Mouse (Mus musculus): ENCODE data around the gene Hist1h2ac. TPM values are rescaled to one million over a fixed set of nuclear protein-coding genes. Genes with fewer than 3 reads are reported as not detected.
A peak's percentile ranks its signal among the peaks of the same experiment; 100 is the strongest.
"Not testable (repeated sequence)": the region's sequence is repeated elsewhere in the genome, so short reads cannot be mapped to it uniquely, and the experiment has no call there.

The Hist1h2ac gene
- 1 to 10 TPM; 1.5 to 1.9 TPM for total RNA-seq (2021)

GRCm38 (mm10) chr13:23683755-23684281, at the start of gene Hist1h2ac, which contains the start of gene Hist1h2bc:
Gene Hist1h2ac (minus strand): TSS chr13:23683948.
Gene Hist1h2bc (plus strand): TSS chr13:23684199.
- intact Hi-C loops (cut with DNase I) = loop anchor here (2.0 to 10.0 kb wide), 6 partner anchors 51 to 1969 kb away; partner anchors contain the start of genes Hist1h1c, Hist1h1e, Hist1h2ah and Hist1h2ai

GRCm38 (mm10) chr13:23732156-23732804, 48.5 kb upstream of the Hist1h2ac start:
- intact Hi-C loops (cut with DNase I) = loop anchor here (1.0 to 10.0 kb wide), 2 partner anchors 31 to 47 kb away; partner anchors contain the start of genes Hist1h2ac and Hist1h2bc

More at GRCm38 (mm10) chr13:23683755-23684281, at the start of gene Hist1h2ac, which contains the start of gene Hist1h2bc:
- peak; percentile 74 for DNase-seq (ENCODE audit: low spot score)

GRCm38 (mm10) chr13:23730479-23730878, 46.7 kb upstream of the Hist1h2ac start:
- DNase-seq (ENCODE audit: low spot score) = no peak
- intact Hi-C loops (cut with DNase I) = loop anchor here (10.0 kb wide), 1 partner anchor 46 kb away; the partner anchor contains the start of genes Hist1h2ac and Hist1h2bc

More at GRCm38 (mm10) chr13:23732156-23732804, 48.5 kb upstream of the Hist1h2ac start:
- no peak for DNase-seq (ENCODE audit: low spot score)

GRCm38 (mm10) chr13:23729706-23730105, 46.0 kb upstream of the Hist1h2ac start:
- intact Hi-C loops (cut with DNase I) = loop anchor here (10.0 kb wide), 1 partner anchor 45 kb away; the partner anchor contains the start of genes Hist1h2ac and Hist1h2bc
- DNase-seq (ENCODE audit: low spot score) = no peak

- DNase-seq (ENCODE audit: low spot score) = no peak
- intact Hi-C loops (cut with DNase I) = no loop called here
These were observed 45.4 kb upstream of the Hist1h2ac start for GRCm38 (mm10) chr13:23729192-23729525.

GRCm38 (mm10) chr13:23728472-23729191, 44.9 kb upstream of the Hist1h2ac start:
- intact Hi-C loops (cut with DNase I) = no loop called here
- DNase-seq (ENCODE audit: low spot score) = no peak

GRCm38 (mm10) chr13:23725213-23725612, 41.5 kb upstream of the Hist1h2ac start:
- DNase-seq (ENCODE audit: low spot score) = no peak
- intact Hi-C loops (cut with DNase I) = no loop called here

- intact Hi-C loops (cut with DNase I) = no loop called here
- DNase-seq (ENCODE audit: low spot score) = no peak
These were observed 40.5 kb upstream of the Hist1h2ac start for GRCm38 (mm10) chr13:23724239-23724638.

- DNase-seq (ENCODE audit: low spot score); intact Hi-C loops (cut with DNase I): not testable (repeated sequence)
These were observed 34.0 kb upstream of the Hist1h2ac start for GRCm38 (mm10) chr13:23717593-23718245.

GRCm38 (mm10) chr13:23717176-23717575, 33.4 kb upstream of the Hist1h2ac start:
- intact Hi-C loops (cut with DNase I) = no loop called here
- no peak for DNase-seq (ENCODE audit: low spot score)

GRCm38 (mm10) chr13:23716261-23717042, 32.7 kb upstream of the Hist1h2ac start:
- no peak for DNase-seq (ENCODE audit: low spot score)
- intact Hi-C loops (cut with DNase I) = no loop called here

- no peak for DNase-seq (ENCODE audit: low spot score)
- intact Hi-C loops (cut with DNase I) = no loop called here
These were observed 26.8 kb upstream of the Hist1h2ac start, which contains the start of gene Hfe for GRCm38 (mm10) chr13:23710374-23711089. Gene Hfe (minus strand): TSS chr13:23710854.

GRCm38 (mm10) chr13:23709714-23710373, 26.1 kb upstream of the Hist1h2ac start:
- intact Hi-C loops (cut with DNase I) = no loop called here
- no peak for DNase-seq (ENCODE audit: low spot score)

- intact Hi-C loops (cut with DNase I) = no loop called here
- no peak for DNase-seq (ENCODE audit: low spot score)
These were observed 24.9 kb upstream of the Hist1h2ac start for GRCm38 (mm10) chr13:23708654-23709053.

GRCm38 (mm10) chr13:23708041-23708440, 24.3 kb upstream of the Hist1h2ac start:
- no peak for DNase-seq (ENCODE audit: low spot score)
- intact Hi-C loops (cut with DNase I) = no loop called here

GRCm38 (mm10) chr13:23706771-23707170, 23.0 kb upstream of the Hist1h2ac start:
- intact Hi-C loops (cut with DNase I) = no loop called here
- no peak for DNase-seq (ENCODE audit: low spot score)

GRCm38 (mm10) chr13:23705751-23706356, 22.1 kb upstream of the Hist1h2ac start:
- DNase-seq (ENCODE audit: low spot score) = no peak
- intact Hi-C loops (cut with DNase I) = no loop called here

GRCm38 (mm10) chr13:23702801-23703200, 19.1 kb upstream of the Hist1h2ac start:
- intact Hi-C loops (cut with DNase I); DNase-seq (ENCODE audit: low spot score): not testable (repeated sequence)

Data from heart, postnatal 25 days (tissue).